Mouse (Mus musculus): ENCODE results near the gene Zfp768. TPM values are rescaled to one million over a fixed set of nuclear protein-coding genes. Genes with fewer than 3 reads are reported as not detected.
"Not testable (repeated sequence)": the region's sequence is repeated elsewhere in the genome, so short reads cannot be mapped to it uniquely, and the experiment has no call there.

Zfp768 gene
- total and polyA plus RNA-seq, 3 experiments = 10.9 to 33.6 (median 12.3) TPM

DNA sequence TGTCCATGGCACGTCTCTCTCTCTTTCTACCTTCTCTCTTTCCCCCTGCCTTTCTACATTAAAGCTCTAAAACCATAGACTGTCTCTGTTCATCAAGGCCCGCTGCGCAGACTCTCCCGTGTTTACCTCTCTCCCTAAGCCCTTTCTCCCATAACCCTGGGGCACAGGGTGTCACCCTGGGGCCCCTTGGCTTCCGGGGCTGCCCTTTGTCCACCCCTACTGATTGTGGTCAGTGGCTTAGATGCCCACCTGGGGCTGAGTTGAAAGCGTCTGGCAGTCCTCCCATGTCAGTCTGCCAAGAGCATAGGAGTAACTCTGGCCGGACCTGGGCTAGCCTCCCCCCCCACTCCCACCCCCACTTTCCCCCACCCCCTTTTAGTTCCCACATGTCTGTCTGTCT is 44.9 kb upstream of the Zfp768 start:
- ATAC-seq (ENCODE audit: extremely low read depth, insufficient number of reproducible peaks, low FRiP score, poor library complexity, severe bottlenecking) (no peak), DNase-seq (ENCODE audit: low spot score) (no peak)
- H3K9me3 ChIP-seq (replicated peaks) = peaks cover 11% of the 10 kb centered on the region
- TF ChIP-seq GATA2 (IDR thresholded peaks at IDR 0.05; ENCODE audit: borderline replicate concordance, low read depth, low read length) (no peak), POLR2AphosphoS5 (IDR thresholded peaks at IDR 0.05; ENCODE audit: insufficient replicate concordance, low read depth, low read length) (no peak), TAL1 (conservative IDR thresholded peaks at IDR 0.05; ENCODE audit: low read depth, low read length) (no peak), GATA1 (IDR thresholded peaks at IDR 0.05; ENCODE audit: borderline replicate concordance, low read length) (no peak), CTCF (IDR thresholded peaks at IDR 0.05; ENCODE audit: low read depth, low read length) (no peak)
- no peak overlapping the region for H3K4me3 ChIP-seq (ENCODE audit: low read depth, low read length)
- no peaks in the 10 kb centered on the region; the same call in 1 of the 2 replicates for H3K27me3 ChIP-seq (ENCODE audit: insufficient read depth, low read length)
- peaks cover 24% of the 10 kb centered on the region for H3K36me3 ChIP-seq (replicated peaks)
- peaks cover 46% of the 10 kb centered on the region for H3K4me1 ChIP-seq (ENCODE audit: insufficient read depth, low read depth, low read length)

DNA sequence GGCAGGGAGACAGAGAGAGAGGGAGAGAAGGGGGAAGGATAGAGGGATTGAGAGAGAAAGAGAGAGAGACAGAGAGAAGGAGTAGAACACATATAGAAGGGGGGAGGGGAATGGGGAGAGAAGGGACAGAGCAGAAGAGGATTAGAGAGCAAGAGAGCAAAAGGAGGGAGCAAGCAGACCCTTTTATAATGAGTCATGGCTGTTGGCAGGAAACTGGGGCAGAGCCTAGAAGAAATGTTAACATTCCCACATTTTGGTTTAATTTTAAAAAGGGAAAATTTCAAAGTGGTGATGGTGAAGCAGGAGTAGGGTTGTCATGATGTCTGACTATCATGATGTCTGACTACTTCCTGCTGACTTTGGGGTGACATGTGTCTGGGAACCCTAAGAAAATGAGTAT is 42.8 kb upstream of the Zfp768 start:
- Histone ChIP-seq H3K9me3 (replicated peaks) (peaks cover 18% of the 10 kb centered on the region), H3K4me1 (ENCODE audit: insufficient read depth, low read depth, low read length) (peaks cover 38% of the 10 kb centered on the region), H3K36me3 (replicated peaks) (peaks cover 39% of the 10 kb centered on the region)
- not testable (repeated sequence) for DNase-seq (ENCODE audit: low spot score); H3K27me3 ChIP-seq (ENCODE audit: insufficient read depth, low read length); H3K4me3 ChIP-seq (ENCODE audit: low read depth, low read length); ATAC-seq (ENCODE audit: extremely low read depth, insufficient number of reproducible peaks, low FRiP score, poor library complexity, severe bottlenecking)

DNA sequence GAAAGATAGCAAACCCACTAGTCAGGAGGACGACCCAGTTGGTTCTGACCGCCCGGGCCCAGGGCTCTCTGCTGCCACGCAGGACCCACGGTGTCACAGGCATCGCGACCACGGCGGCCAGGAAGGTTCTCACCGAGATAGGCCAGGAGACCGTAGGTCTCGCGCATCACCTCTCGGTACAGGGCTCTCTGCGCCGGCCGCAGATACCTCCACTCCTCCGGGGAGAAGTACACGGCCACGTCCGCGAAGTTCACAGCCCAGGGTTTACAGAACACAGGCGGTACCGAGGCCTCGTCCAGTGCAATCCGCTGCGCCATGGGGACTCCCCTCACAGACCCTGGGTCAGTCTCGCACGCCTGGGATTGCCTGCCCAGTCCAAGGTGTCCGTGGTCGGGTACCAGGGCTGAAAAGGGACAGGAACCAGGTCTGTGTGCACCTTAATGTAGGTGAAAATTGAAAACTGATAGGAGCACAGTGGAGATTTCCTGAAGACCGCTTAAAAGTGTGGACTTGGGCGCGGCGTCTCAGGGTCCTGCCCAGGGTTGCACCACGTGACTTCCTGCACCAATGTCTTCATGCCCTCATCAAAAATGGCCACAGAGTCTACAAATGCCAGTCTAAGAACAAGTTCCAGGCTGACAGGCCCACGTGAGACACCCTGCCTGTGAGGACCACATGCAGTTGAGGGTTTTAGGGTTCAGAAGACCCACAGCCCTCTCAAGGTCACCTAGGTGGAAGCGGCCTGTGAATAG is 41.4 kb upstream of the Zfp768 start, which contains the start of gene 9130019O22Rik:
9130019O22Rik (minus strand) TSS at position 526 of the 752 bp plus-strand sequence.
- TF ChIP-seq GATA1 (IDR thresholded peaks at IDR 0.05; ENCODE audit: borderline replicate concordance, low read length) = no peak
- Histone ChIP-seq H3K4me3 (ENCODE audit: low read depth, low read length) (peak within 1 kb of the TSS; percentile 79), H3K9me3 (replicated peaks) (peaks cover 22% of the 10 kb centered on the region), H3K4me1 (ENCODE audit: insufficient read depth, low read depth, low read length) (peaks cover 29% of the 10 kb centered on the region), H3K27me3 (ENCODE audit: insufficient read depth, low read length) (no peaks in the 10 kb centered on the region), H3K36me3 (replicated peaks) (peaks cover 39% of the 10 kb centered on the region)
- DNase-seq (ENCODE audit: low spot score) = peak; percentile 89
- ATAC-seq (ENCODE audit: extremely low read depth, insufficient number of reproducible peaks, low FRiP score, poor library complexity, severe bottlenecking) = peak; percentile 81

DNA sequence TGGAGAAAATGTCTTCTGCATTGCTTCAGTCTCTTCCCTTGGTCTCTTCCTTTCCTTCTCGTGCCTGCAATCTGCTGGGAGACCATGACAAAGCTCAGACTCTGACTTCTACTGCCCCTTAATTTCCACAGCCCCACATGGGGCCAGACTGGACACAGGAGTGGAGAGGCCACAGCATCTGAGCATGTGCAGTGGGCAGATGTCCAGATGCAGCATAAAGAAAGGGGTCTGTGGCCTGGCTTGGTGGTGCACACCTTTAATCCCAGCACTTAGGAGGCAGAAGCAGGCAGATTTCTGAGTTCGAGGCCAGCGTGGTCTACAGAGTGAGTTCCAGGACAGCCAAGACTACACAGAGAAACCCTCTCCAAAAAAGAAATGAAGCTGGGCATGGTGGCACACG is 40.2 kb upstream of the Zfp768 start:
- not testable (repeated sequence) for ATAC-seq (ENCODE audit: extremely low read depth, insufficient number of reproducible peaks, low FRiP score, poor library complexity, severe bottlenecking); H3K27me3 ChIP-seq (ENCODE audit: insufficient read depth, low read length); DNase-seq (ENCODE audit: low spot score); H3K4me3 ChIP-seq (ENCODE audit: low read depth, low read length)
- Histone ChIP-seq H3K4me1 (ENCODE audit: insufficient read depth, low read depth, low read length) (peaks cover 33% of the 10 kb centered on the region), H3K36me3 (replicated peaks) (peaks cover 29% of the 10 kb centered on the region), H3K9me3 (replicated peaks) (peaks cover 17% of the 10 kb centered on the region)

DNA sequence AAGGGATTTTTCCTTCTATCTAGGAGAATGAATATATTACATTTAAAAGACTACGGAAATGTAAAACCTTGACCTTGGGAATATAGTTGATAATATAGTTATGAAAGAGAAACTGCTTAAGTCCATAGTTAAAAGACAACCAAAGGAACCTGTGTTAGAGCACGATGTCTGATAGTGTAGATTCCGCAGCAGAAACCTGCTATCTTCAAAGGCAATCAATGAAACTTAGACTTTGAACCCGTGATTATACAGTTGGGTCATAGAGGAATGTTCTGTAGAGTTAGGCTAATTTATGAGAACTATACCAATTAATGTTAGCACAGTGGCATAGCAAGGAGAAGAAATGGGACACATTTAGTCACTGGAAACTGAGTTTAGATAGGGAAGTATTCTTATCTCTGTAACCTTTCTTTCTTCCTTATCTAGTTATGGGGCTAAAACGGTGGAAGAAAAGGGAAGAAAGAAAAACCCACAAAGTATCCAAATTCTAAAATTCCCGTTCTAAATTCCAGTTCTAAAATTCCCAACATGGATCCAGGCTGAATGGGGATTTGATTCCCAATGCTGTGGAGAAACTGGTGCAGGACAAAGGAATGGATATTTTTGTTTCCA is 33.0 kb upstream of the Zfp768 start:
- DNase-seq (ENCODE audit: low spot score) = no peak
- ATAC-seq (ENCODE audit: extremely low read depth, insufficient number of reproducible peaks, low FRiP score, poor library complexity, severe bottlenecking) = no peak
- TF ChIP-seq POLR2AphosphoS5 (IDR thresholded peaks at IDR 0.05; ENCODE audit: insufficient replicate concordance, low read depth, low read length) = no peak
- TF ChIP-seq CTCF (IDR thresholded peaks at IDR 0.05; ENCODE audit: low read depth, low read length) = no peak
- no peak for TF ChIP-seq GATA1 (IDR thresholded peaks at IDR 0.05; ENCODE audit: borderline replicate concordance, low read length)
- no peak for TF ChIP-seq GATA2 (IDR thresholded peaks at IDR 0.05; ENCODE audit: borderline replicate concordance, low read depth, low read length)
- TF ChIP-seq TAL1 (conservative IDR thresholded peaks at IDR 0.05; ENCODE audit: low read depth, low read length) = no peak
- H3K9me3 ChIP-seq (replicated peaks) = peaks cover 3% of the 10 kb centered on the region; the same call in 1 of the 2 replicates
- peaks cover 59% of the 10 kb centered on the region for H3K4me1 ChIP-seq (ENCODE audit: insufficient read depth, low read depth, low read length)
- no peak overlapping the region for H3K4me3 ChIP-seq (ENCODE audit: low read depth, low read length)
- peaks cover 19% of the 10 kb centered on the region for H3K36me3 ChIP-seq (replicated peaks)
- no peaks in the 10 kb centered on the region for H3K27me3 ChIP-seq (ENCODE audit: insufficient read depth, low read length)

DNA sequence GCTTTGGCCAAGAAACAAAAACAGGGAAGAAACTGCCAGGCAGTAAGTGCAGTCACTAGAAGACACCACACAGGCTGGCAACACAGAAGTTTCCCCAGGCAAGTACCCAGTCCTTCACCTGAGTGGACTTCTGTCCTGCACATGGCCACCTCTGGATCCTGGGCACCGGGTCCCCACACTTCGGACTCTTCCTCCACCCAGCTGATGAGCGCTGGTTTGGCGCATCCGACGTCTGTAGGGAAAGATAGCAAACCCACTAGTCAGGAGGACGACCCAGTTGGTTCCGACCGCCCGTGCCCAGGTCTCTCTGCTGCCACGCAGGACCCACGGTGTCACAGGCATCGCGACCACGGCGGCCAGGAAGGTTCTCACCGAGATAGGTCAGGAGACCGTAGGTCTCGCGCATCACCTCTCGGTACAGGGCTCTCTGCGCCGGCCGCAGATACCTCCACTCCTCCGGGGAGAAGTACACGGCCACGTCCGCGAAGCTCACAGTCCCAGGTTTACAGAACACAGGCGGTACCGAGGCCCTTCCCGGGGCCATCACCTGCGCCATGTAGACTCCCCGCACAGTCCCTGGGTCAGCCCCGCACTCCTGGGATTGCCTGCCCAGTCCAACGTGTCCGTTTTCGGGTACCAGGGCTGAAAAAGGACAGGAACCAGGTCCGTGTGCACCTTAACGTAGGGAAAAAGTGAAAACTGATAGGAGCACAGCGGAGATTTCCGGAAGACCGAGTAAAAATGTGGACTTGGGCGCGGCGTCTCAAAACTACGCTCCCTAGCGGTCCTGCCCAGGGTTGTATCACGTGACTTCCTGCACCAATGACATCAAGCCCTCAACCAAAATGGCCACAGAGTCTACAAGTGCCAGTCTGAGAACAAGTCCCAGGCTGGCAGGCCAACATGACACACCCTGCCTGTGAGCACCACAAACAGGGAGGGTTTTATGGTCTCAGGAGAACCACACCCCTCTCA is 30.2 kb upstream of the Zfp768 start, which contains the start of gene Zfp747:
Zfp747 (minus strand) TSS at position 780 of the 975 bp plus-strand sequence.
- Histone ChIP-seq H3K4me3 (ENCODE audit: low read depth, low read length) (peak within 1 kb of the TSS; percentile 89), H3K36me3 (replicated peaks) (peaks cover 17% of the 10 kb centered on the region), H3K4me1 (ENCODE audit: insufficient read depth, low read depth, low read length) (peaks cover 57% of the 10 kb centered on the region)
- H3K27me3 ChIP-seq (ENCODE audit: insufficient read depth, low read length); H3K9me3 ChIP-seq (replicated peaks): not testable (repeated sequence)
- peak; percentile 90 for DNase-seq (ENCODE audit: low spot score)
- ATAC-seq (ENCODE audit: extremely low read depth, insufficient number of reproducible peaks, low FRiP score, poor library complexity, severe bottlenecking) = peak; percentile 89

DNA sequence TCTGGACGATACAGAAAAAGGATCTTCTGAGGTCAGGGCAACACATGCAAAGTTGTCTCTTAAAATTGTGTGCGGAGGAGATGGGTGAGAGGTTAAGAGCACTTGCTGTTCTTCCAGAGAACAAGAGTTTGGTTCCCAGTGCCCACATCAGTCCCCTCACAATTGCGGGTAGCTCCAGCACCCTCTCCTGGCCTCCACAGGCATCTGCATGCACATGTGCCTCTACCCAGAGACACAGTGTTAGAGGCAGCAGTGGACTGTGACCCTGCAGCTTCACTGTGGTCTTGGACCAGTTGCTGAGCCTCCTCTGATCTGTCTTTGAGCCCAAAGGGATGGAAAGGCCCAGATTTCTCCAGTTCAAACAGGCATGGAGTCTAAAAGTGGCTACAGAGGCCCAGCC is 26.5 kb upstream of the Zfp768 start:
- Histone ChIP-seq H3K4me1 (ENCODE audit: insufficient read depth, low read depth, low read length) (peaks cover 32% of the 10 kb centered on the region), H3K36me3 (replicated peaks) (peaks cover 17% of the 10 kb centered on the region)
- not testable (repeated sequence) for H3K27me3 ChIP-seq (ENCODE audit: insufficient read depth, low read length); H3K9me3 ChIP-seq (replicated peaks); ATAC-seq (ENCODE audit: extremely low read depth, insufficient number of reproducible peaks, low FRiP score, poor library complexity, severe bottlenecking); DNase-seq (ENCODE audit: low spot score); H3K4me3 ChIP-seq (ENCODE audit: low read depth, low read length)
